Mouse (Mus musculus) small intestine, adult 2 months (tissue): ENCODE data around the gene Naa25. TPM values are rescaled to one million over a fixed set of nuclear protein-coding genes. Genes with fewer than 3 reads are reported as not detected.
"Not testable (repeated sequence)": the region's sequence is repeated elsewhere in the genome, so short reads cannot be mapped to it uniquely, and the experiment has no call there.

Source experiments
- H3K27ac ChIP-seq: fragments of 200-500 bp; 2 replicates; pipeline ENCODE4 v1.5.1; 2012; ENCODE audit warnings: low read depth, low read length, control low read depth, inconsistent platforms; ENCODE audit not compliant: insufficient read depth
- H3K27me3 ChIP-seq: fragments of 200-500 bp; 2 replicates; pipeline ENCODE4 v1.6.1; 2012; ENCODE audit warnings: mild to moderate bottlenecking, moderate library complexity, low read length, inconsistent platforms; ENCODE audit not compliant: control insufficient read depth, insufficient read depth
- H3K36me3 ChIP-seq: fragments of 200-500 bp; 2 replicates; pipeline ENCODE4 v1.6.1; 2012; ENCODE audit warnings: mild to moderate bottlenecking, low read length, control low read depth, inconsistent platforms; ENCODE audit not compliant: control insufficient read depth, insufficient read depth
- H3K4me1 ChIP-seq: fragments of 200-500 bp; 2 replicates; pipeline ENCODE4 v1.6.1; 2012; ENCODE audit warnings: low read length, inconsistent platforms, mixed read lengths; ENCODE audit not compliant: control insufficient read depth, insufficient read depth, insufficient read length
- H3K4me3 ChIP-seq: fragments of 200-500 bp; 2 replicates; pipeline ENCODE4 v1.5.1; 2012; ENCODE audit warnings: low read depth, mild to moderate bottlenecking, control low read depth, inconsistent platforms, low read length, moderate library complexity
- CTCF ChIP-seq: fragments of 200-500 bp; IDR thresholded peaks from 2 replicates; pipeline ENCODE4 v1.5.1; 2012; ENCODE audit warnings: low read depth, mild to moderate bottlenecking, control low read depth, inconsistent platforms, low read length, moderate library complexity, mixed read lengths; ENCODE audit not compliant: insufficient replicate concordance, insufficient read length; ENCODE audit errors: extremely low read depth
- POLR2A ChIP-seq: fragments of 200-500 bp; IDR thresholded peaks from 2 replicates; pipeline ENCODE4 v1.6.1; 2012; ENCODE audit warnings: low read depth, mild to moderate bottlenecking, control low read depth, inconsistent platforms, low read length, moderate library complexity
- WGBS: fragments of 180-500 bp; shearing (Covaris S2); methylation state at CpG from one replicate; pipeline ENCODE4 v1.1.7; 2018; 5-methylcytosine and 5-hydroxymethylcytosine counted together
- polyA plus RNA-seq: library from polyadenylated mRNA; depleted of rRNA; stranded (reverse); fragments of >200 nt; gene quantifications from 2 replicates; pipeline ENCODE4 v1.2.3, GENCODE M21; 2012

Gene Naa25
- polyA plus RNA-seq, 1 experiment = 3.2 TPM

DNA sequence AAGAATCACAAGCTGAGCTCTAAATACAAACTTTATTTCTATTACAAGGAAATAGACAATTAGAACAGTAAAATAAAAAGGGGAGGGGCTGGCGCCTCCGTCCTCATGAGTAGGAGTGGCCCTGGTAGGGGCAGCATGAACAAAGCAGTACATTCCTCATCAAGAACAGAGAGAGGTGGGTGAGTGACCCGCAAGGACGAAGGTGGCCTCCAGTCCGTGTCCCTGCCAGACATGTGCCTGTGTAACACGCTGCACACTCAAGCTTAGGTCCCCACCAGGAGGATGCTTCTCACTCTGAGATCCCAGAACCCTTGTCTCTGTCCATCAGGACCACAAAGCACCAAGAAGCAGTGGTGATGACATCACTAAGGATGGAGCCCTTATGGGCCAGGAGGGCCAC lies 26.0 kb upstream of the Naa25 start:
- no peak for TF ChIP-seq CTCF
- no peak for TF ChIP-seq POLR2A
- Histone ChIP-seq H3K27ac (no peak overlapping the region), H3K4me1 (no peaks in the 10 kb centered on the region), H3K36me3 (peaks cover 80% of the 10 kb centered on the region), H3K4me3 (no peak overlapping the region), H3K27me3 (no peaks in the 10 kb centered on the region)
- 81% methylated on average over 6 of the region's 6 CpGs for WGBS

DNA sequence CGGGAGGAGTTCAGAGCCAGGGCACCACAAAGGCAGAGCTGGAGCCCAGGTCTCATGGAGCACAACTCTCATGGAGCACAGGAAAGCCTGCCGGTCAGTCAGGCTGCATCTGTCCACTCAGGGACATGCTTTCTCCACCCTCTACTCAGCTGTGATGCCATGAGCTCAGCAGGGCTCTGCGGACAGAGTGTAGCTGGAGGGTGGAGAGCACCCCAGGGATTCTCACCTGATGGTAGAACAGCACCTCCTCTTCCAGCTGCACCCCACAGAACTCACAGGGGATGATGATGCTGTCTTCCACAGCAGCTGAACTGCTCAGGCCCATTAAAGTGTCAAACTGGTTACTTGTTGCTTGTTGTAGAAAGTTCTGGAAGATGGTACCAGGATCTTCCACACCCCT lies 22.9 kb upstream of the Naa25 start:
- Histone ChIP-seq H3K4me1 (no peaks in the 10 kb centered on the region), H3K27me3 (no peaks in the 10 kb centered on the region), H3K27ac (no peak overlapping the region), H3K36me3 (peaks cover 85% of the 10 kb centered on the region), H3K4me3 (no peak overlapping the region)
- 90% methylated on average over 3 of the region's 3 CpGs for WGBS
- no peak for TF ChIP-seq POLR2A
- TF ChIP-seq CTCF = no peak

- H3K36me3 ChIP-seq = peaks cover 85% of the 10 kb centered on the region
- H3K4me3 ChIP-seq, H3K27ac ChIP-seq, H3K27me3 ChIP-seq, H3K4me1 ChIP-seq: not testable (repeated sequence)
- WGBS = 68% methylated on average over 5 of the region's 5 CpGs
Observed at GRCm38 (mm10) chr5:121376972-121377371, 20.8 kb upstream of the Naa25 start.

GRCm38 (mm10) chr5:121378678-121379256 lies 19.0 kb upstream of the Naa25 start:
- Histone ChIP-seq H3K36me3 (peaks cover 77% of the 10 kb centered on the region), H3K4me1 (peaks cover 6% of the 10 kb centered on the region; the same call in 1 of the 2 replicates)
- WGBS = 88% methylated on average over 13 of the region's 13 CpGs

DNA sequence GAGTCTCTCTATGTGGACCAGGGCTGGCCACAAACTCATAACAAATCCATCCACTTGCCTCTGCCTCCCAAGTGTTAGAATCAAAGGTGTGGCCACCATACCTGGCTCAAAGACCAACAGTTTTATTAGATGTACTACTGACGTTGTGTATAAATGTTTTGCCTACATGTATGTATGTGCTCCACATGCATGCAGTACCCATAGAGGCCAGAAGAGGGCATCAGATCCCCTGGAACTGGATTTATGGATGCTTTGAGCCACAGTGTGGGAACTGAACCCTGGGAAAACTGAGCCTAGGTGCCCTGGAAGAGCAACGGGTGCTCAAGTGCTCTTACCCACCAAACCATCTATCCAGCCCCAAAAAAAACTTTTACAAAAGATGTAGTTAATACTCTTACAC lies 17.0 kb upstream of the Naa25 start:
- H3K27me3 ChIP-seq = no peaks in the 10 kb centered on the region
- H3K4me3 ChIP-seq = no peak overlapping the region
- peaks cover 61% of the 10 kb centered on the region for H3K36me3 ChIP-seq
- no peak overlapping the region for H3K27ac ChIP-seq
- peaks cover 6% of the 10 kb centered on the region; the same call in 1 of the 2 replicates for H3K4me1 ChIP-seq
- TF ChIP-seq CTCF = peak; percentile 49; the same call in 1 of the 2 replicates
- no peak for TF ChIP-seq POLR2A
- 87% methylated on average over 2 of the region's 2 CpGs for WGBS

More at GRCm38 (mm10) chr5:121378678-121379256, 19.0 kb upstream of the Naa25 start:
- Histone ChIP-seq H3K27ac (no peak overlapping the region), H3K27me3 (no peaks in the 10 kb centered on the region), H3K4me3 (no peak overlapping the region)
- TF ChIP-seq CTCF = no peak
- no peak for TF ChIP-seq POLR2A

DNA sequence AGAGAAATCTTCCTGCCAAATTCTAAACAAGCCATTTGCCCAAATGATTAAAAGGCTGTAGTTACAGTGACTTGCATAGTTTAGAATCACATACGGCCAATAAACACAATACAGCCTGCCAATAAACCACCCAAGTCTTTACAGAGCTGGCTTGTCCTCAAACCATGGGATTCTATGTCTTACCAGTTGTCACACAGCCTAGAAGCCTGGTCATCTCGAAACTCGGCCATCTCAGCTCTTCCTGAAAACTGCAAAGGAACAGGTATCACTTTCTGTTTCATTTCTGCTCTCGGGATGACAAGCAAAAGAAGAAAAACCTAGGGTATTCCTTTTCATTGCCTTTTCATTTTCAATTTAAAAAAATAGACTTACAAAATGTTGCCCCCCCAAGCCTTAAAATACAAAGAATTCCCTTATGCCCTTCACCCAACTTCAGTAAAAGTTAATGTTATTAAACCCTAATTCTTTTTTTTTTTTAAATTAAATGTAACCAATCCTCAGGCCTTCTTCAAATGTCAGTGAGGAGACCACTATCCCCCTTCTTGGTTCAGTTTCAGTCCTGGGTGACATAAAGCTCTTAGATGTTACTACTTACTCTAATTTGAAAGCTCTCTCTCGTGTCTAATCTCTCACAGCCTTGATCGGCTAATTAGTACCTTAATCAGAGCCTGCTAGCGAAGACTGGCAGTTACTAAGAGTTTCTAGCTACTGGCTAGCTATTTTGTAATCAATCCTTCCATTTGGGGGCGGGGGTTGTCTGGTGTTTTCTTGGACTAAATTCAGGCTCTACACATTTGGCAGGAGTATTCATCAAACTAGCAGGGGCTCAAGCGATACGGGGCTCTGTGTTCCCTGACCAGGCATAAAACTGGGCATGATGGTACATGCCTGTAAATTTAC lies 13.6 kb upstream of the Naa25 start:
- H3K4me3 ChIP-seq = peak overlapping the region; percentile 71; the same call in 1 of the 2 replicates
- no peak for TF ChIP-seq POLR2A
- no peak for TF ChIP-seq CTCF
- peaks cover 33% of the 10 kb centered on the region for H3K36me3 ChIP-seq
- WGBS = 5% methylated on average over 10 of the region's 10 CpGs
- peak overlapping the region; percentile 98 for H3K27ac ChIP-seq
- H3K27me3 ChIP-seq = no peaks in the 10 kb centered on the region
- H3K4me1 ChIP-seq = peaks cover 6% of the 10 kb centered on the region; the same call in 1 of the 2 replicates

DNA sequence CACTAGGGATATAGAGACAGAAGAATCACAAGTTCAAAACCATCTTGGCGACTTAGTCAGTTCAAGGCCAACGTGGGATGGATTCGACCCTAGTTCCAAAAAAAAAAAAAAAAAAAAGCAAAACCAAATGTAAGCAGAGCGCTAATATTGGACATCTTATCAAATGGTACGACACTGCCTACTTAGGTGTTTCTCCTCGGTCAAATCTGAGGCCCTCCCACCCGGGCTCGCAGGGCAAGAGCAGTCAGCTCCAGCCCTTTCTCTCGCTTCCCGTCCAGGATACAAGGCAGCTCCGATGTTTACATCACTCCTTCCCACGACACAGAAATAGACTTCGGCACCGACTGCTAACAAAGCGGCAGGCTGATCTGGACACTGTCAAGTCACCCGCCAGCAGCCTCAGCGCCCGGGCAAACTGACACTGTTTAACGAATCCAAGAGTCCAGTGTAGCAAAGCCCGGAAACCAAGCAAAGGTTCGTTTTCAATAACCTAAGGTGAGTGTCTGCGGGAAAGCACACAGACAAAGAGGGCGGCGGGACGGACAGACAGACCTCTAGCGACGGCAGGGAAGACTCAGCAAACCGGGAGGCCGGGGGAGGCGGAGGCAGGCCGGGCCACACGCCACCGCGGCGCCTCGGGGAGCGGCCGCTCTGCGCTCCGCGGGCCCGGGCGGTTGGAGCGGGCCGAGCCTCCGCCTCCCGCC lies 12.8 kb upstream of the Naa25 start:
- Histone ChIP-seq H3K36me3 (peaks cover 25% of the 10 kb centered on the region), H3K27me3 (no peaks in the 10 kb centered on the region), H3K27ac (peak overlapping the region; percentile 98), H3K4me3 (peak overlapping the region; percentile 71), H3K4me1 (peaks cover 6% of the 10 kb centered on the region; the same call in 1 of the 2 replicates)
- TF ChIP-seq CTCF = no peak
- TF ChIP-seq POLR2A = 0 out of 2 replicates have a peak, but pooled peaks have one; percentile 45
- under 1% methylated on average over 42 of the region's 47 CpGs for WGBS
